Mouse (Mus musculus) embryonic facial prominence, embryonic 11.5 days (tissue): ENCODE measurements around the gene Mbnl2. TPM values are rescaled to one million over a fixed set of nuclear protein-coding genes. Genes with fewer than 3 reads are reported as not detected.

Experiments
- ATAC-seq: fragments of 200-750 bp; cut with Nextera tagmentation; replicated peaks from 2 replicates; pipeline ENCODE4 v1.8.0; 2017; ENCODE audit warnings: low read depth; ENCODE audit not compliant: insufficient number of reproducible peaks, low FRiP score, low TSS enrichment
- DNase-seq: peaks from one replicate; pipeline ENCODE4 v3.0.0-alpha.2; 2015; ENCODE audit warnings: low spot score
- H3K27ac ChIP-seq: fragments of 300-500 bp; sonication (generic); replicated peaks from 2 replicates; pipeline ENCODE4 v1.5.1; 2014; ENCODE audit warnings: mild to moderate bottlenecking, low read depth, low read length, control low read depth
- H3K27me3 ChIP-seq: fragments of 300-500 bp; sonication (generic); 2 replicates; pipeline ENCODE4 v1.6.1; 2014; ENCODE audit warnings: mild to moderate bottlenecking, low read length, moderate library complexity, mixed read lengths; ENCODE audit not compliant: control insufficient read depth, insufficient read depth
- H3K36me3 ChIP-seq: fragments of 300-500 bp; sonication (generic); replicated peaks from 2 replicates; pipeline ENCODE4 v1.6.1; 2014; ENCODE audit warnings: low read depth, mild to moderate bottlenecking, low read length, moderate library complexity, mixed read lengths; ENCODE audit not compliant: control insufficient read depth, insufficient read depth
- H3K4me1 ChIP-seq: fragments of 300-500 bp; sonication (generic); 2 replicates; pipeline ENCODE4 v1.6.1; 2014; ENCODE audit warnings: low read length, mixed read lengths; ENCODE audit not compliant: control insufficient read depth, insufficient read depth
- H3K4me2 ChIP-seq: fragments of 300-500 bp; sonication (generic); 2 replicates; pipeline ENCODE4 v1.6.1; 2014; ENCODE audit warnings: low read depth, mild to moderate bottlenecking, control low read depth, low read length, moderate library complexity
- H3K4me3 ChIP-seq: fragments of 300-500 bp; sonication (generic); 2 replicates; pipeline ENCODE4 v1.5.1; 2014; ENCODE audit warnings: low read depth, low read length, control low read depth
- H3K9ac ChIP-seq: fragments of 300-500 bp; sonication (generic); replicated peaks from 2 replicates; pipeline ENCODE4 v1.6.1; 2014; ENCODE audit warnings: mild to moderate bottlenecking, control low read depth, low read length
- H3K9me3 ChIP-seq: fragments of 300-500 bp; sonication (generic); replicated peaks from 2 replicates; pipeline ENCODE4 v1.6.1; 2016; ENCODE audit warnings: mild to moderate bottlenecking, low read length, inconsistent platforms, mixed read lengths; ENCODE audit not compliant: control insufficient read depth
- WGBS: fragments of 180-500 bp; shearing (Covaris S2); extraction: QIAGEN DNeasy Blood & Tissue Kit; methylation state at CpG from one replicate; pipeline ENCODE4 v1.1.7; 2014; 5-methylcytosine and 5-hydroxymethylcytosine counted together
- polyA plus RNA-seq: library from polyadenylated mRNA; unstranded; fragments of >200 nt; fragmentation: Nextera tagmentation; extraction: Ambion mirVana; gene quantifications from 2 replicates; pipeline ENCODE4 v1.2.1, GENCODE M21; 2014

Gene Mbnl2
- polyA plus RNA-seq, 1 experiment from 2014 or later = 76.0 TPM

GRCm38 (mm10) chr14:120278290-120279244, 3.1 kb downstream of the Mbnl2 start:
- H3K27ac ChIP-seq = peak overlapping the region; percentile 73
- peak; percentile 18; the same call in 1 of the 2 replicates for ATAC-seq
- H3K9me3 ChIP-seq = no peaks in the 10 kb centered on the region
- WGBS = 28% methylated on average over 21 of the region's 21 CpGs
- DNase-seq = peak; percentile 86
- peak overlapping the region; percentile 51 for H3K4me3 ChIP-seq
- H3K4me1 ChIP-seq = peaks cover 2% of the 10 kb centered on the region
- H3K36me3 ChIP-seq = no peaks in the 10 kb centered on the region
- H3K27me3 ChIP-seq = no peaks in the 10 kb centered on the region
- H3K4me2 ChIP-seq = peak overlapping the region; percentile 68
- H3K9ac ChIP-seq = peak overlapping the region; percentile 64; the same call in 1 of the 2 replicates

GRCm38 (mm10) chr14:120280136-120280535, 4.7 kb downstream of the Mbnl2 start:
- DNase-seq (peak; percentile 77), ATAC-seq (no peak)
- H3K4me1 ChIP-seq = peaks cover 2% of the 10 kb centered on the region
- 0 out of 2 replicates have a peak overlapping the region, but pooled peaks have one; percentile 29 for H3K27ac ChIP-seq
- H3K36me3 ChIP-seq = no peaks in the 10 kb centered on the region
- no peaks in the 10 kb centered on the region for H3K27me3 ChIP-seq
- no peak overlapping the region for H3K9ac ChIP-seq
- H3K4me2 ChIP-seq = no peak overlapping the region
- no peak overlapping the region for H3K4me3 ChIP-seq
- no peaks in the 10 kb centered on the region for H3K9me3 ChIP-seq

- DNase-seq = no peak
- H3K4me1 ChIP-seq = peaks cover 15% of the 10 kb centered on the region
- H3K4me2 ChIP-seq = no peak overlapping the region
- no peak overlapping the region for H3K9ac ChIP-seq
- H3K36me3 ChIP-seq = no peaks in the 10 kb centered on the region
- no peaks in the 10 kb centered on the region for H3K9me3 ChIP-seq
- ATAC-seq = no peak
- no peak overlapping the region for H3K27ac ChIP-seq
- H3K4me3 ChIP-seq = no peak overlapping the region
- no peaks in the 10 kb centered on the region for H3K27me3 ChIP-seq
- WGBS = 82% methylated on average over 8 of the region's 8 CpGs
These were observed 8.3 kb downstream of the Mbnl2 start for GRCm38 (mm10) chr14:120283787-120284186.

GRCm38 (mm10) chr14:120284504-120284903, 9.0 kb downstream of the Mbnl2 start:
- Histone ChIP-seq H3K4me2 (no peak overlapping the region), H3K27ac (no peak overlapping the region), H3K4me3 (no peak overlapping the region), H3K36me3 (no peaks in the 10 kb centered on the region), H3K4me1 (peaks cover 13% of the 10 kb centered on the region), H3K27me3 (no peaks in the 10 kb centered on the region), H3K9ac (no peak overlapping the region), H3K9me3 (no peaks in the 10 kb centered on the region)
- 85% methylated on average over 5 of the region's 5 CpGs for WGBS
- no peak for DNase-seq
- no peak for ATAC-seq

GRCm38 (mm10) chr14:120287121-120287986, 11.9 kb downstream of the Mbnl2 start:
- Histone ChIP-seq H3K4me1 (peaks cover 13% of the 10 kb centered on the region), H3K9ac (no peak overlapping the region; the same call in 1 of the 2 replicates), H3K27me3 (no peaks in the 10 kb centered on the region), H3K9me3 (no peaks in the 10 kb centered on the region), H3K36me3 (no peaks in the 10 kb centered on the region), H3K4me3 (no peak overlapping the region), H3K27ac (peak overlapping the region; percentile 68), H3K4me2 (no peak overlapping the region)
- ATAC-seq (peak; percentile 74; the same call in 1 of the 2 replicates), DNase-seq (peak; percentile 45)
- WGBS = 21% methylated on average over 21 of the region's 21 CpGs

- H3K4me1 ChIP-seq = peaks cover 13% of the 10 kb centered on the region
- ATAC-seq = no peak
- H3K9me3 ChIP-seq = no peaks in the 10 kb centered on the region
- no peak overlapping the region for H3K4me2 ChIP-seq
- no peak overlapping the region for H3K9ac ChIP-seq
- no peak overlapping the region for H3K4me3 ChIP-seq
- no peak for DNase-seq
- no peaks in the 10 kb centered on the region for H3K27me3 ChIP-seq
- peak overlapping the region; percentile 68 for H3K27ac ChIP-seq
- H3K36me3 ChIP-seq = no peaks in the 10 kb centered on the region
These were observed 12.5 kb downstream of the Mbnl2 start for GRCm38 (mm10) chr14:120287987-120288275.

GRCm38 (mm10) chr14:120288378-120289002, 13.0 kb downstream of the Mbnl2 start:
- ATAC-seq (no peak), DNase-seq (peak; percentile 58)
- WGBS = 67% methylated on average over 10 of the region's 10 CpGs
- Histone ChIP-seq H3K4me3 (no peak overlapping the region), H3K9me3 (no peaks in the 10 kb centered on the region), H3K27me3 (no peaks in the 10 kb centered on the region), H3K27ac (peak overlapping the region; percentile 72), H3K4me2 (no peak overlapping the region), H3K9ac (no peak overlapping the region), H3K36me3 (no peaks in the 10 kb centered on the region), H3K4me1 (peaks cover 13% of the 10 kb centered on the region)
